Mouse (Mus musculus): ENCODE results near the gene Acp5. TPM values are rescaled to one million over a fixed set of nuclear protein-coding genes. Genes with fewer than 3 reads are reported as not detected.

Gene Acp5
- polyA plus RNA-seq, 1 experiment from 2014 or later = 0.49 TPM

GRCm38 (mm10) chr9:22089281-22089680 is 46.2 kb downstream of the Acp5 start:
- Histone ChIP-seq H3K27ac (ENCODE audit: low read depth, low read length) (no peak overlapping the region), H3K9ac (ENCODE audit: low read depth, low read length) (no peak overlapping the region), H3K4me1 (ENCODE audit: control insufficient read depth, insufficient read depth, low read depth, low read length) (peaks cover 9% of the 10 kb centered on the region), H3K4me2 (ENCODE audit: low read length) (no peak overlapping the region), H3K4me3 (ENCODE audit: low read length) (no peak overlapping the region), H3K9me3 (ENCODE audit: control insufficient read depth, low read length) (no peaks in the 10 kb centered on the region), H3K27me3 (replicated peaks; ENCODE audit: control insufficient read depth, insufficient read depth, low read length) (no peaks in the 10 kb centered on the region), H3K36me3 (ENCODE audit: control insufficient read depth, insufficient read depth, low read length) (no peaks in the 10 kb centered on the region)
- WGBS = 99% methylated on average over 7 of the region's 7 CpGs
- no peak for ATAC-seq

DNA sequence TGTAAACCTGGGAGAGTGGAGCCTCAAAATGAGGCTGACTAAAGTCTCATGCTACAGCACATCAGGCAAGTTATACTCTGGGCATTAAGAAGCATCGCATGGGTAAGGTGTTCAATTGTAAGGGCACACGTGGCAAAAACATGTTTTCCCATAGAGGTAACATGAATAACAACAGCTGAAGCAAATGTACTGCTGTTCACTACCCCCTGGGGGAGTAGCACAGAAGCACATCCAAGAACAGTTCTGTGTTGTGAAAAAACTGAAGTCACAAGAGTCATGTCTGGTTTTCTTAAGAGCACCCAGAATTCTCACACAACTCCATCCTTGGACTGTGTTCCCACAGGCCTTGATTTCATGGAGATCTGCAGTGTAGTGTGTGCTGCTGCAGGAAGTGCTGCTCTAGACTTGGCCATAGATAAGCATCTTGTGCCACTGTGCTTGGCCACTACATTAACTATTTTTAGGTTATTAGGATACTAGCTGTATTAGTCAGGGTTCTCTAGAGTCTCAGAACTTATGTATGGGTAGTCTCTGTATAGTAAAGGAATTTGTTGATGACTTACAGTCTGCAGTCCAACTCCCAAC is 48.4 kb downstream of the Acp5 start:
- ATAC-seq = no peak
- Histone ChIP-seq H3K4me1 (ENCODE audit: control insufficient read depth, insufficient read depth, low read depth, low read length) (peaks cover 9% of the 10 kb centered on the region), H3K27ac (ENCODE audit: low read depth, low read length) (no peak overlapping the region), H3K4me2 (ENCODE audit: low read length) (no peak overlapping the region), H3K4me3 (ENCODE audit: low read length) (no peak overlapping the region), H3K9ac (ENCODE audit: low read depth, low read length) (no peak overlapping the region), H3K36me3 (ENCODE audit: control insufficient read depth, insufficient read depth, low read length) (no peaks in the 10 kb centered on the region), H3K9me3 (ENCODE audit: control insufficient read depth, low read length) (no peaks in the 10 kb centered on the region), H3K27me3 (replicated peaks; ENCODE audit: control insufficient read depth, insufficient read depth, low read length) (no peaks in the 10 kb centered on the region)
- 75% methylated on average over 2 of the region's 2 CpGs for WGBS

DNA sequence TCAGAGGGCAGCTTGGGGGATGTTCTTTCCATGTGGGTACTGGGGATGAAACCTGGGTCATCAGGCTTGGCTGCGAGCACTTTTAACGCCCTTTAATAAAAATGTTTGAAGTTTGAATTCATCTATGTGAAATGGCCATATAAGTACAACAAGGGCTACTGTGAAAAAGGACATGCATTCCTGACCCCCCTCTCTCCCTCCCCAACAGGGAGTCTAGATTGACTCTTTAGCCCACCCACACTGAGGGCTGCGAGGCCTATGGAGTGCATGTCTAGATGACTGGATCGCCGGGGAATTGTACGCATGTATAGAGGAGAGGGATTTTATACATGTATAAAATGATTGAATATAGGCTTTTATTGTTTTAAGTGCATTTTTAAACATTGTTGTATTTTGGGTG is 49.5 kb downstream of the Acp5 start:
- Histone ChIP-seq H3K4me1 (ENCODE audit: control insufficient read depth, insufficient read depth, low read depth, low read length) (peaks cover 9% of the 10 kb centered on the region), H3K36me3 (ENCODE audit: control insufficient read depth, insufficient read depth, low read length) (no peaks in the 10 kb centered on the region), H3K27me3 (replicated peaks; ENCODE audit: control insufficient read depth, insufficient read depth, low read length) (no peaks in the 10 kb centered on the region), H3K27ac (ENCODE audit: low read depth, low read length) (no peak overlapping the region), H3K9ac (ENCODE audit: low read depth, low read length) (peak overlapping the region; percentile 80), H3K4me3 (ENCODE audit: low read length) (peak overlapping the region; percentile 82), H3K4me2 (ENCODE audit: low read length) (peak overlapping the region; percentile 68), H3K9me3 (ENCODE audit: control insufficient read depth, low read length) (no peaks in the 10 kb centered on the region)
- 78% methylated on average over 6 of the region's 6 CpGs for WGBS
- no peak for ATAC-seq

GRCm38 (mm10) chr9:22085022-22085834 is 50.3 kb downstream of the Acp5 start, which contains the start of gene Ecsit:
TSS of gene Ecsit (minus strand) at chr9:22085438.
- H3K36me3 ChIP-seq (ENCODE audit: control insufficient read depth, insufficient read depth, low read length) = no peaks in the 10 kb centered on the region
- no peaks in the 10 kb centered on the region for H3K27me3 ChIP-seq (replicated peaks; ENCODE audit: control insufficient read depth, insufficient read depth, low read length)
- peak; percentile 99 for ATAC-seq
- H3K4me1 ChIP-seq (ENCODE audit: control insufficient read depth, insufficient read depth, low read depth, low read length) = peaks cover 9% of the 10 kb centered on the region
- H3K9me3 ChIP-seq (ENCODE audit: control insufficient read depth, low read length) = no peaks in the 10 kb centered on the region
- H3K4me2 ChIP-seq (ENCODE audit: low read length) = peak within 1 kb of the TSS; percentile 76
- under 1% methylated on average over 48 of the region's 48 CpGs for WGBS
- H3K4me3 ChIP-seq (ENCODE audit: low read length) = peak within 1 kb of the TSS; percentile 82
- peak within 1 kb of the TSS; percentile 77 for H3K27ac ChIP-seq (ENCODE audit: low read depth, low read length)
- H3K9ac ChIP-seq (ENCODE audit: low read depth, low read length) = peak within 1 kb of the TSS; percentile 80

DNA sequence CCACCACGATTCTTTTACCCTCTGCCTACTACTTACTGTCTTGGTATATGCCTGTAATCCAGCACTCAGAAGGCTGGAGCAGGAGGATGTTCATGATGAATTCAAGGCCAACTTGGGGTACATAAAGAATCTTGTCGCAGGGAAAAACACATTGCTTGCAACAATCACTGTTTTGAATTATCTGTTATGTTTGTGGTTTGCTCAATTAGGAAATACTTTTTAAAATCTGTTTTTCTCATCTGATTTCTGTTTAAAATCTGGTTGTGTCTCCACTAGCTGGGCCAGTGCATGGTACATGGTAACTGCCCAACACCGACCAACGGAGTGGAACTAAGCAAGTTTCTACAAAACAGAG is 50.9 kb downstream of the Acp5 start:
- Histone ChIP-seq H3K9me3 (ENCODE audit: control insufficient read depth, low read length) (no peaks in the 10 kb centered on the region), H3K4me3 (ENCODE audit: low read length) (peak overlapping the region; percentile 82), H3K4me2 (ENCODE audit: low read length) (peak overlapping the region; percentile 76), H3K27ac (ENCODE audit: low read depth, low read length) (peak overlapping the region; percentile 73), H3K9ac (ENCODE audit: low read depth, low read length) (peak overlapping the region; percentile 80), H3K36me3 (ENCODE audit: control insufficient read depth, insufficient read depth, low read length) (0 out of 2 replicates have a peak, but pooled peaks cover 2% of the 10 kb centered on the region), H3K4me1 (ENCODE audit: control insufficient read depth, insufficient read depth, low read depth, low read length) (peaks cover 9% of the 10 kb centered on the region), H3K27me3 (replicated peaks; ENCODE audit: control insufficient read depth, insufficient read depth, low read length) (no peaks in the 10 kb centered on the region)
- ATAC-seq = no peak
- 31% methylated on average over 4 of the region's 4 CpGs for WGBS

Small RNA genes lying within 50 kb of the gene (microRNA-seq; reads per million reads assigned to microRNA genes)
- not detected for gene Mir7084

Other genes starting within 250 kb of the Acp5 start
- 23.6 and 24.3 TPM in 2 replicates for gene Rab3d, start 217.5 kb downstream of the Acp5 start, polyA plus RNA-seq (2015; fragmentation: Nextera tagmentation; extraction: Ambion mirVana)
- gene Ccdc159, start 208.2 kb downstream of the Acp5 start, polyA plus RNA-seq (2015; fragmentation: Nextera tagmentation; extraction: Ambion mirVana) = 9.7 and 9.8 TPM in 2 replicates
- 56.5 and 61.0 TPM in 2 replicates for gene Tmem205, start 208.2 kb downstream of the Acp5 start, polyA plus RNA-seq (2015; fragmentation: Nextera tagmentation; extraction: Ambion mirVana)
- 106 and 115 TPM in 2 replicates for gene Plppr2, start 198.7 kb downstream of the Acp5 start, polyA plus RNA-seq (2015; fragmentation: Nextera tagmentation; extraction: Ambion mirVana)
- 8.1 and 8.7 TPM in 2 replicates for gene Swsap1, start 180.0 kb downstream of the Acp5 start, polyA plus RNA-seq (2015; fragmentation: Nextera tagmentation; extraction: Ambion mirVana)
- gene Epor, start 172.2 kb downstream of the Acp5 start, polyA plus RNA-seq (2015; fragmentation: Nextera tagmentation; extraction: Ambion mirVana) = 1.2 and 1.4 TPM in 2 replicates
- 2.0 and 2.1 TPM in 2 replicates for gene Rgl3, start 146.3 kb downstream of the Acp5 start, polyA plus RNA-seq (2015; fragmentation: Nextera tagmentation; extraction: Ambion mirVana)
- gene Ccdc151, start 133.1 kb downstream of the Acp5 start, polyA plus RNA-seq (2015; fragmentation: Nextera tagmentation; extraction: Ambion mirVana) = 5.9 and 6.4 TPM in 2 replicates
- 93.7 and 97.3 TPM in 2 replicates for gene Prkcsh, start 132.9 kb downstream of the Acp5 start, polyA plus RNA-seq (2015; fragmentation: Nextera tagmentation; extraction: Ambion mirVana)
- 77.8 and 80.4 TPM in 2 replicates for gene Elavl3, start 83.7 kb downstream of the Acp5 start, polyA plus RNA-seq (2015; fragmentation: Nextera tagmentation; extraction: Ambion mirVana)
- gene Gm49318, start 64.5 kb downstream of the Acp5 start, polyA plus RNA-seq (2015; fragmentation: Nextera tagmentation; extraction: Ambion mirVana) = not detected in 2 replicates
- 16.6 and 16.7 TPM in 2 replicates for gene Zfp653, start 64.3 kb downstream of the Acp5 start, polyA plus RNA-seq (2015; fragmentation: Nextera tagmentation; extraction: Ambion mirVana)
- gene Ecsit, start 50.3 kb downstream of the Acp5 start, polyA plus RNA-seq (2015; fragmentation: Nextera tagmentation; extraction: Ambion mirVana) = 60.9 and 62.3 TPM in 2 replicates
- 0.93 and 1.4 TPM in 2 replicates for gene Cnn1, start 36.5 kb downstream of the Acp5 start, polyA plus RNA-seq (2015; fragmentation: Nextera tagmentation; extraction: Ambion mirVana)
- 192 TPM in 2 replicates for gene Elof1, start 18.5 kb downstream of the Acp5 start, polyA plus RNA-seq (2015; fragmentation: Nextera tagmentation; extraction: Ambion mirVana)
- 89.8 and 97.6 TPM in 2 replicates for gene Pigyl, start 21.1 kb upstream of the Acp5 start, polyA plus RNA-seq (2015; fragmentation: Nextera tagmentation; extraction: Ambion mirVana)
- gene Zfp872, start 52.4 kb upstream of the Acp5 start, polyA plus RNA-seq (2015; fragmentation: Nextera tagmentation; extraction: Ambion mirVana) = 0.79 and 1.1 TPM in 2 replicates
- 9.3 and 10.2 TPM in 2 replicates for gene Zfp809, start 90.0 kb upstream of the Acp5 start, polyA plus RNA-seq (2015; fragmentation: Nextera tagmentation; extraction: Ambion mirVana)
- 7.1 and 7.4 TPM in 2 replicates for gene Zfp599, start 124.2 kb upstream of the Acp5 start, polyA plus RNA-seq (2015; fragmentation: Nextera tagmentation; extraction: Ambion mirVana)
- 23.0 and 25.0 TPM in 2 replicates for gene Zfp810, start 171.9 kb upstream of the Acp5 start, polyA plus RNA-seq (2015; fragmentation: Nextera tagmentation; extraction: Ambion mirVana)